Mouse (Mus musculus): ENCODE data around the gene Efna2.

- TF ChIP-seq POLR2A (IDR thresholded peaks at IDR 0.05; ENCODE audit: borderline replicate concordance, low read depth, low read length) (no peak), CTCF (IDR thresholded peaks at IDR 0.05; ENCODE audit: low read depth, low read length) (no peak)
Measured at GRCm38 (mm10) chr10:80238306-80238705, 59.0 kb downstream of the Efna2 start.
